Mouse (Mus musculus) limb, embryonic 11.5 days (tissue): ENCODE measurements at regions not wholly inside any gene's neighbourhood (a gene's known extent, or its start where the extent isn't known, plus 50 kb on each side); places are given as distances from the start of the nearest gene placed in this dataset.
"Not testable (repeated sequence)": the region's sequence is repeated elsewhere in the genome, so short reads cannot be mapped to it uniquely, and the experiment has no call there.

Experiments
- ATAC-seq: fragments of 200-750 bp; cut with Nextera tagmentation; 2 replicates; pipeline ENCODE4 v1.8.0; 2017; ENCODE audit warnings: low read depth; ENCODE audit not compliant: insufficient number of reproducible peaks, low FRiP score, low TSS enrichment
- DNase-seq: peaks from one replicate; pipeline ENCODE4 v3.0.0-alpha.2; 2015; ENCODE audit warnings: low spot score
- H3K27ac ChIP-seq: fragments of 300-500 bp; sonication (generic); replicated peaks from 2 replicates; pipeline ENCODE4 v1.5.1; 2014; ENCODE audit warnings: low read depth, mild to moderate bottlenecking, low read length
- H3K27me3 ChIP-seq: fragments of 300-500 bp; sonication (generic); 2 replicates; pipeline ENCODE4 v1.6.1; 2014; ENCODE audit warnings: mild to moderate bottlenecking, low read length, mixed read lengths; ENCODE audit not compliant: control insufficient read depth, insufficient read depth
- H3K36me3 ChIP-seq: fragments of 300-500 bp; sonication (generic); 2 replicates; pipeline ENCODE4 v1.6.1; 2014; ENCODE audit warnings: mild to moderate bottlenecking, low read length, moderate library complexity, mixed read lengths; ENCODE audit not compliant: control insufficient read depth, insufficient read depth
- H3K4me1 ChIP-seq: fragments of 300-500 bp; sonication (generic); 2 replicates; pipeline ENCODE4 v1.6.1; 2014; ENCODE audit warnings: low read length, mixed read lengths; ENCODE audit not compliant: control insufficient read depth, insufficient read depth
- H3K4me2 ChIP-seq: fragments of 300-500 bp; sonication (generic); 2 replicates; pipeline ENCODE4 v1.6.1; 2014; ENCODE audit warnings: low read depth, mild to moderate bottlenecking, moderate library complexity; ENCODE audit not compliant: severe bottlenecking
- H3K4me3 ChIP-seq: fragments of 300-500 bp; sonication (generic); 2 replicates; pipeline ENCODE4 v1.5.1; 2014; ENCODE audit warnings: low read depth, low read length
- H3K9ac ChIP-seq: fragments of 300-500 bp; sonication (generic); 2 replicates; pipeline ENCODE4 v1.6.1; 2014; ENCODE audit warnings: mild to moderate bottlenecking, low read length
- H3K9me3 ChIP-seq: fragments of 300-500 bp; sonication (generic); 2 replicates; pipeline ENCODE4 v1.6.1; 2016; ENCODE audit warnings: low read length; ENCODE audit not compliant: control insufficient read depth
- WGBS: fragments of 180-500 bp; shearing (Covaris S2); extraction: QIAGEN DNeasy Blood & Tissue Kit; methylation state at CpG from one replicate; pipeline ENCODE4 v1.1.7; 2014; 5-methylcytosine and 5-hydroxymethylcytosine counted together

- Histone ChIP-seq H3K9ac (no peak overlapping the region), H3K4me2 (no peak overlapping the region), H3K4me1 (no peaks in the 10 kb centered on the region), H3K27me3 (no peaks in the 10 kb centered on the region), H3K9me3 (no peaks in the 10 kb centered on the region), H3K4me3 (no peak overlapping the region), H3K27ac (no peak overlapping the region), H3K36me3 (no peaks in the 10 kb centered on the region)
- WGBS: 81% methylated on average over 5 of the region's 5 CpGs
- DNase-seq (no peak), ATAC-seq (no peak)
Measured at GRCm38 (mm10) chr3:152040751-152041150, 125.3 kb downstream of the Gipc2 start.

DNA sequence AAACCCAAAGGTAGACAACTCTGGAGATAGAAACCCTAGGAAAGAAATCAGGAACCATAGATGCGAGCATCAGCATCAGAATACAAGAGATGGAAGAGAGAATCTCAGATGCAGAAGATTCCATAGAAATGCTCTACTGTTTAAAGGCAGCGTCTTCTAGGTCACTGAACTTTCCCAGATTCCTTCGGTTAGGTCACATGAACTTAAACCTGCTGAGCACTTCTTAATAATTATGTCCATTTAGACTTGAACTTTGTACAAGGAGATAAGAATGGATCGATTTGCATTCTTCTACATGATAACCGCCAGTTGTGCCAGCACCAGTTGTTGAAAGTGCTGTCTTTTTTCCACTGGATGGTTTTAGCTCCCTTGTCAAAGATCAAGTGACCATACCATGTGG is 129.2 kb downstream of the Gipc2 start:
- H3K27me3 ChIP-seq, H3K4me1 ChIP-seq, H3K27ac ChIP-seq, H3K4me2 ChIP-seq, DNase-seq, H3K9me3 ChIP-seq, H3K36me3 ChIP-seq, H3K4me3 ChIP-seq, ATAC-seq, H3K9ac ChIP-seq: not testable (repeated sequence)
- WGBS: 90% methylated on average over 5 of the region's 5 CpGs

DNA sequence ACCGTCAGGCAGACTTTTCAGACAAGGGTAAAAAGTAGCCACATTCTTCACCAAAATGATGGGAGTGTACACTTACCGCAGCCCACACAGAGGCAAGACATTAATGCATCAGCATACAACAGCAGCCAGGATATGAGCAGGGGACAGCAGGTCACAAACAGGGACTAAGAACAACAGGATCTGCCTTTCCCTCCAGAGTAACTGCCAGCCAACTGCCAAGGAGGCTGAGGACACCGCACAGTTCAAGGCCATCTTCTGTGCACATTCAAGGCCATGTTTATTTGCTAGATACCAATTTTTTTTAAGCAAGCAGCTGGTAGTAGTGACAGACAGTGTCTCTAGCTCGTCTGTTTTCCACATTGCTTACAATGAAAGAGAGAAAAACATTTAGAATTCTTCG is 130.6 kb downstream of the Gipc2 start:
- no peak overlapping the region for H3K9ac ChIP-seq
- WGBS: 82% methylated on average over 5 of the region's 5 CpGs
- no peak overlapping the region for H3K27ac ChIP-seq
- H3K36me3 ChIP-seq: no peaks in the 10 kb centered on the region
- H3K4me1 ChIP-seq: no peaks in the 10 kb centered on the region
- DNase-seq (no peak), ATAC-seq (no peak)
- H3K4me2 ChIP-seq: no peak overlapping the region
- no peaks in the 10 kb centered on the region for H3K27me3 ChIP-seq
- no peak overlapping the region for H3K4me3 ChIP-seq
- no peaks in the 10 kb centered on the region for H3K9me3 ChIP-seq

GRCm38 (mm10) chr3:152034686-152035085 is 131.3 kb downstream of the Gipc2 start:
- Histone ChIP-seq H3K27ac (no peak overlapping the region), H3K4me2 (no peak overlapping the region), H3K36me3 (no peaks in the 10 kb centered on the region), H3K4me1 (no peaks in the 10 kb centered on the region), H3K4me3 (no peak overlapping the region), H3K9me3 (no peaks in the 10 kb centered on the region), H3K9ac (no peak overlapping the region), H3K27me3 (no peaks in the 10 kb centered on the region)
- no peak for ATAC-seq
- DNase-seq: no peak
- 86% methylated on average over 9 of the region's 10 CpGs for WGBS

DNA sequence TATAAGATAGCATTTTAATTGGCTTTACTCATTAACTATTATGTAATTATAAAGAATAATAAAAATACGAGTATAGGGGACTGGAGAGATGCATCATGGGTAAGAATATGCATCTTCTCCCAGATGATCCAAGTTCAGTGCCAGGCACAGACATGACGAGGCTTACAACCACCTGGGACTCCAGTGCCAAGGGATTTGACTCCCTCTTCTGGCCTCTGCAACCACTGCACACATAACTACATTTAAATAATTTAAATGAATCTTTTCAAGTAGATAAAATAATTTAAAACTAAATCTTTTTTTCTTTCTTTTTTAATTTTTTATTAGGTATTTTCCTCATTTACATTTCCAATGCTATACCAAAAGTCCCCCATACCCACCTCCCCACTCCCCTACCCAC is 131.8 kb downstream of the Gipc2 start:
- H3K27ac ChIP-seq: no peak overlapping the region
- no peak overlapping the region for H3K4me2 ChIP-seq
- H3K4me3 ChIP-seq: no peak overlapping the region
- ATAC-seq (no peak), DNase-seq (no peak)
- no peaks in the 10 kb centered on the region for H3K27me3 ChIP-seq
- H3K9me3 ChIP-seq: no peaks in the 10 kb centered on the region
- no peak overlapping the region for H3K9ac ChIP-seq
- no peaks in the 10 kb centered on the region for H3K36me3 ChIP-seq
- H3K4me1 ChIP-seq: no peaks in the 10 kb centered on the region
- WGBS: 77% methylated on average over 2 of the region's 2 CpGs

DNA sequence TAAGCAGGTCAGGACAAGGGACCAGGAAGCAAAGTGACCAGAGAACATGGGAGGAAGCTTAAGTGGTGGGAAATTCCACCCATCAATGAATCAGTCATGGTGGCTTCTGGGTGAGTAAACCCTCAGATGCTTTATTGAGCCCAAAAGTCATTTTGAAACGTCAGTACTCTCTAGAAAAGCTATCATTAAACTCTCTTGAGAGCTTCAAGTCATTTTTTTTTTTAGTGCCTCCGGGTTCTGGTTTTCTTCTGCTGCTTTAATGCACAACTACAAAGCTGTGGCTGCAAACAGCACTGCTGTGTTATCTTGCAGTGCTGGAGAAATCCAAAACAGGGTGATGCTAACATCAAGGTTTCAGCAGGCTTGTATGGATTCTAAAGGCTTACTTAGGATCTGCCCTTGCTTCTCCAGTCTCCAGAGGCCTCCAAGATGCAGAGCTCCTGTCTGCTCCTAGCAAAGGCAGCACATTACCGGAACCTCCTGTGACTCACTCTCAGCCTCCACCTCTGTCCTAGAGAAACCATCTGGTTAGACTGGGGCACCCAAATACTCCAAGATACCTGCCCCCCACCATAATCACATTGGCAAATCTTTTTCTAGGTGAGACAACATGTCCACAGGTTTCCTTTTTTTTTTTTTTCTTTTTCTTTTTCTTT is 133.2 kb downstream of the Gipc2 start:
- Histone ChIP-seq H3K4me2 (no peak overlapping the region), H3K4me1 (no peaks in the 10 kb centered on the region), H3K36me3 (no peaks in the 10 kb centered on the region), H3K9me3 (no peaks in the 10 kb centered on the region), H3K27ac (no peak overlapping the region), H3K4me3 (no peak overlapping the region), H3K9ac (no peak overlapping the region), H3K27me3 (no peaks in the 10 kb centered on the region)
- ATAC-seq: no peak
- DNase-seq: no peak
- 58% methylated on average over 3 of the region's 3 CpGs for WGBS

DNA sequence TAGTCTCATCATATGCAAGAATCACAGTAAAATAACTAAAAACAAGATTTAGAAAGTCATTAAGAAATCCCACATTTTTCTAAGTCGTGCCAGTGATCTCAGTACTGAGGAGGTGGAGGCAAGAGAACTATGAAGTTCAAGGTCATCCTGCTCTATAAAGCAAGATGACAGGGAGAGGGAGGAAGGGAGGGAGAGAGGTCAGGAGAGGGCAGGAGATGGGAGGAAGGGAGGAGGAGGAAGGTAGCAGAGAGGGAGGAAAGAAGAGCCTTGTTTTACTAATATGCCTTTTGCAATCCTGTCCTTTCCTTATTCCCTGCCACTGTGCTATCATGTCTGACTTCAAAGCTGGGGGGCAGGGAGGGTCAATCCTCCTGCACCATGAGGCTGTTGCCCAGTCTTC is 137.3 kb downstream of the Gipc2 start:
- DNase-seq (no peak), ATAC-seq (no peak)
- Histone ChIP-seq H3K9ac (no peak overlapping the region), H3K4me1 (no peaks in the 10 kb centered on the region), H3K4me2 (no peak overlapping the region), H3K27me3 (no peaks in the 10 kb centered on the region), H3K27ac (no peak overlapping the region), H3K9me3 (no peaks in the 10 kb centered on the region), H3K4me3 (no peak overlapping the region), H3K36me3 (no peaks in the 10 kb centered on the region)
- 66% methylated on average over 1 of the region's 1 CpGs for WGBS

DNA sequence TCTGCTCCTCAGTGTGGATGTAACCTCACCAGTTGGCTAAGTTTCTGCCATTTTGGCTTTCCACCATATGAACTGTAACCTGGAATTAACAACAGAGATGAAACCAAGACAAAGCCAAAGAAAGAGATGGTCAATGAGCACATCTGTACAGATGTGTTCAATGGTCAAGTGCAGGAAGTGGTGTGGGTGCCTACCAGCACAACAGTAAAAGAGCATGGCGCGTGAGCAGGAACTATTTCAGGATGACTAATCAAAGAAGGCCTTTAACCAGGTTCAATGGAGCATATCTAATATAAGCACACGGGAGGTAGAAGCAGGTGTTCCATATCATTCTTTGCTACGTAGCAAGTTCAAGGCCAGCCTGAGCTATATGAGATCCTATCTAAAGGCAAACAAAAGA is 140.0 kb downstream of the Gipc2 start:
- Histone ChIP-seq H3K27me3 (no peaks in the 10 kb centered on the region), H3K36me3 (no peaks in the 10 kb centered on the region), H3K9me3 (no peaks in the 10 kb centered on the region), H3K27ac (no peak overlapping the region), H3K4me2 (no peak overlapping the region), H3K4me3 (no peak overlapping the region), H3K4me1 (no peaks in the 10 kb centered on the region), H3K9ac (no peak overlapping the region)
- no peak for ATAC-seq
- WGBS: 95% methylated on average over 4 of the region's 4 CpGs
- no peak for DNase-seq

- ATAC-seq (peak; percentile 53), DNase-seq (peak; percentile 56)
- H3K27me3 ChIP-seq: no peaks in the 10 kb centered on the region
Measured at GRCm38 (mm10) chr3:152025122-152025521, 140.9 kb downstream of the Gipc2 start.

More at GRCm38 (mm10) chr3:152025122-152025521, 140.9 kb downstream of the Gipc2 start:
- WGBS: 29% methylated on average over 8 of the region's 8 CpGs
- Histone ChIP-seq H3K36me3 (no peaks in the 10 kb centered on the region), H3K27ac (no peak overlapping the region), H3K9me3 (no peaks in the 10 kb centered on the region), H3K9ac (no peak overlapping the region), H3K4me2 (no peak overlapping the region), H3K4me1 (no peaks in the 10 kb centered on the region), H3K4me3 (no peak overlapping the region)
